Mouse (Mus musculus) kidney, embryonic 14.5 days (tissue): Measurements from ENCODE around the gene Trim37. TPM values are rescaled to one million over a fixed set of nuclear protein-coding genes. Genes with fewer than 3 reads are reported as not detected.
"Not testable (repeated sequence)": the region's sequence is repeated elsewhere in the genome, so short reads cannot be mapped to it uniquely, and the experiment has no call there.

ENCODE experiments used
- ATAC-seq: fragments of 200-750 bp; cut with Nextera tagmentation; 2 replicates; pipeline ENCODE4 v1.8.0; 2017; ENCODE audit warnings: moderate number of reproducible peaks, mild to moderate bottlenecking, moderate TSS enrichment, moderate library complexity; ENCODE audit not compliant: low FRiP score, low TSS enrichment
- H3K27ac ChIP-seq: fragments of 300-500 bp; sonication (generic); 2 replicates; pipeline ENCODE4 v1.5.1; 2014; ENCODE audit warnings: low read depth, mild to moderate bottlenecking, low read length, moderate library complexity, mixed read lengths
- H3K27me3 ChIP-seq: fragments of 300-500 bp; sonication (generic); 2 replicates; pipeline ENCODE4 v1.6.1; 2014; ENCODE audit warnings: mild to moderate bottlenecking, low read length; ENCODE audit not compliant: control insufficient read depth, insufficient read depth
- H3K36me3 ChIP-seq: fragments of 300-500 bp; sonication (generic); 2 replicates; pipeline ENCODE4 v1.6.1; 2014; ENCODE audit warnings: low read length, mixed read lengths; ENCODE audit not compliant: control insufficient read depth, insufficient read depth
- H3K4me1 ChIP-seq: fragments of 300-500 bp; sonication (generic); 2 replicates; pipeline ENCODE4 v1.6.1; 2014; ENCODE audit warnings: low read length, mixed read lengths; ENCODE audit not compliant: control insufficient read depth, insufficient read depth
- H3K4me2 ChIP-seq: fragments of 300-500 bp; sonication (generic); replicated peaks from 2 replicates; pipeline ENCODE4 v1.6.1; 2014; ENCODE audit warnings: low read depth, mild to moderate bottlenecking, low read length
- H3K4me3 ChIP-seq: fragments of 300-500 bp; sonication (generic); 2 replicates; pipeline ENCODE4 v1.5.1; 2014; ENCODE audit warnings: mild to moderate bottlenecking, low read length
- H3K9ac ChIP-seq: fragments of 300-500 bp; sonication (generic); 2 replicates; pipeline ENCODE4 v1.6.1; 2014; ENCODE audit warnings: low read depth, mild to moderate bottlenecking, low read length, moderate library complexity
- H3K9me3 ChIP-seq: fragments of 300-500 bp; sonication (generic); 2 replicates; pipeline ENCODE4 v1.6.1; 2016; ENCODE audit warnings: low read length; ENCODE audit not compliant: control insufficient read depth
- WGBS: fragments of 180-500 bp; shearing (Covaris S2); extraction: QIAGEN DNeasy Blood & Tissue Kit; methylation state at CpG from one replicate; pipeline ENCODE4 v1.1.7; 2014; 5-methylcytosine and 5-hydroxymethylcytosine counted together
- microRNA counts: library from miRNA; unstranded; fragments of <30 nt; microRNA quantifications from one replicate; lab custom pipeline; 2017
- microRNA-seq: library from miRNA; unstranded; fragments of <30 nt; microRNA quantifications from one replicate; pipeline ENCODE4, GENCODE M21; 2016
- polyA plus RNA-seq: library from polyadenylated mRNA; unstranded; fragments of >200 nt; fragmentation: Nextera tagmentation; extraction: Ambion mirVana; gene quantifications from 2 replicates; pipeline ENCODE4 v1.2.1, GENCODE M21; 2014

Trim37 gene
- polyA plus RNA-seq, 1 experiment from 2014 or later: 41.4 TPM

GRCm38 (mm10) chr11:87257282-87257681 lies 130.4 kb downstream of the Trim37 start:
- Histone ChIP-seq H3K36me3 (no peaks in the 10 kb centered on the region), H3K9ac (no peak overlapping the region), H3K9me3 (no peaks in the 10 kb centered on the region), H3K27me3 (no peaks in the 10 kb centered on the region), H3K27ac (no peak overlapping the region), H3K4me3 (no peak overlapping the region), H3K4me2 (no peak overlapping the region), H3K4me1 (no peaks in the 10 kb centered on the region)
- 91% methylated on average over 5 of the region's 5 CpGs for WGBS
- no peak for ATAC-seq

GRCm38 (mm10) chr11:87259792-87260191 lies 132.9 kb downstream of the Trim37 start:
- WGBS: 72% methylated on average over 10 of the region's 10 CpGs
- no peaks in the 10 kb centered on the region for H3K27me3 ChIP-seq
- H3K4me2 ChIP-seq: no peak overlapping the region
- no peak overlapping the region for H3K27ac ChIP-seq
- no peak for ATAC-seq
- no peak overlapping the region for H3K9ac ChIP-seq
- H3K36me3 ChIP-seq: no peaks in the 10 kb centered on the region
- 0 out of 2 replicates have a peak, but pooled peaks cover 4% of the 10 kb centered on the region for H3K4me1 ChIP-seq
- H3K9me3 ChIP-seq: no peaks in the 10 kb centered on the region
- H3K4me3 ChIP-seq: no peak overlapping the region

- not testable (repeated sequence) for ATAC-seq, H3K27ac ChIP-seq, H3K4me3 ChIP-seq, H3K4me2 ChIP-seq, H3K4me1 ChIP-seq, H3K9ac ChIP-seq, H3K36me3 ChIP-seq, H3K9me3 ChIP-seq, H3K27me3 ChIP-seq
- WGBS: 78% methylated on average over 4 of the region's 4 CpGs
These were observed 134.8 kb downstream of the Trim37 start for GRCm38 (mm10) chr11:87261705-87262104.

GRCm38 (mm10) chr11:87263946-87264345 lies 137.1 kb downstream of the Trim37 start:
- Histone ChIP-seq H3K36me3 (no peaks in the 10 kb centered on the region), H3K4me2 (no peak overlapping the region), H3K4me1 (0 out of 2 replicates have a peak, but pooled peaks cover 4% of the 10 kb centered on the region), H3K4me3 (no peak overlapping the region), H3K9me3 (no peaks in the 10 kb centered on the region), H3K27ac (no peak overlapping the region), H3K27me3 (no peaks in the 10 kb centered on the region), H3K9ac (no peak overlapping the region)
- WGBS: 19% methylated on average over 7 of the region's 7 CpGs
- no peak for ATAC-seq

GRCm38 (mm10) chr11:87266246-87266645 lies 139.4 kb downstream of the Trim37 start:
- no peak overlapping the region for H3K4me2 ChIP-seq
- WGBS: 80% methylated on average over 4 of the region's 4 CpGs
- ATAC-seq: no peak
- H3K27ac ChIP-seq: no peak overlapping the region
- no peak overlapping the region for H3K4me3 ChIP-seq
- H3K9ac ChIP-seq: no peak overlapping the region
- no peaks in the 10 kb centered on the region for H3K36me3 ChIP-seq
- H3K27me3 ChIP-seq: no peaks in the 10 kb centered on the region
- 0 out of 2 replicates have a peak, but pooled peaks cover 4% of the 10 kb centered on the region for H3K4me1 ChIP-seq
- H3K9me3 ChIP-seq: no peaks in the 10 kb centered on the region

- Histone ChIP-seq H3K9ac (no peak overlapping the region), H3K4me3 (no peak overlapping the region), H3K4me1 (0 out of 2 replicates have a peak, but pooled peaks cover 2% of the 10 kb centered on the region), H3K27ac (no peak overlapping the region), H3K27me3 (no peaks in the 10 kb centered on the region), H3K9me3 (no peaks in the 10 kb centered on the region), H3K36me3 (no peaks in the 10 kb centered on the region), H3K4me2 (no peak overlapping the region)
- no peak for ATAC-seq
- 88% methylated on average over 2 of the region's 2 CpGs for WGBS
These were observed 141.9 kb downstream of the Trim37 start for GRCm38 (mm10) chr11:87268803-87269202.

MicroRNA genes within 50 kb of the gene (microRNA counts, 519-probe panel; counts per million panel counts)
- microRNA mmu-miR-301a (lab: Ali Mortazavi, UCI): 8,123 counts per million, percentile 84 among the panel's probes with 10 or more counts

Small RNAs within 50 kb of the gene (microRNA-seq; reads per million reads assigned to microRNA genes)
- gene Mir301: 1,257 reads per million, percentile 79 among the genes with 10 or more reads in this experiment

Other genes starting within 250 kb of the Trim37 start
- 7.9 and 9.1 TPM in 2 replicates for gene Ypel2, start 133.4 kb upstream of the Trim37 start, polyA plus RNA-seq
- gene Gdpd1, start 53.0 kb upstream of the Trim37 start, polyA plus RNA-seq: 23.1 and 27.8 TPM in 2 replicates
- gene Smg8, start 40.3 kb upstream of the Trim37 start, polyA plus RNA-seq: 17.3 and 24.7 TPM in 2 replicates
- 9.2 and 20.5 TPM in 2 replicates for gene Prr11, start 18.4 kb upstream of the Trim37 start, polyA plus RNA-seq
- 64.1 and 70.5 TPM in 2 replicates for gene Ska2, start 17.8 kb upstream of the Trim37 start, polyA plus RNA-seq
- 3.7 and 4.2 TPM in 2 replicates for gene Ppm1e, start 231.9 kb downstream of the Trim37 start, polyA plus RNA-seq